Mouse (Mus musculus) liver (tissue): ENCODE results near the gene Tns2.
A peak's percentile ranks its signal among the peaks of the same experiment; 100 is the strongest.

Source experiments
- DNase-seq: peaks from one replicate; pipeline ENCODE4 v3.0.0-alpha.2; 2020; ENCODE audit warnings: mixed read lengths

Tns2 gene

GRCm38 (mm10) chr15:102092222-102092621 is 8.0 kb upstream of the Tns2 start:
- DNase-seq, result no peak

GRCm38 (mm10) chr15:102094157-102094556 is 6.1 kb upstream of the Tns2 start:
- DNase-seq, result no peak

GRCm38 (mm10) chr15:102094988-102095387 is 5.2 kb upstream of the Tns2 start:
- DNase-seq, result no peak

GRCm38 (mm10) chr15:102097147-102097915 is 2.9 kb upstream of the Tns2 start:
- DNase-seq, result no peak

GRCm38 (mm10) chr15:102097991-102098555 is 2.1 kb upstream of the Tns2 start:
- no peak for DNase-seq

GRCm38 (mm10) chr15:102099260-102099659 is 953 bp upstream of the Tns2 start:
- DNase-seq, result no peak

GRCm38 (mm10) chr15:102099771-102100160 is 447 bp upstream of the Tns2 start:
- DNase-seq, result no peak

GRCm38 (mm10) chr15:102100996-102101671 is 921 bp downstream of the Tns2 start:
- no peak for DNase-seq

- no peak for DNase-seq
Measured at GRCm38 (mm10) chr15:102101672-102102541, 1.7 kb downstream of the Tns2 start.

- DNase-seq, result peak; percentile 45
Measured at GRCm38 (mm10) chr15:102102548-102103121, 2.4 kb downstream of the Tns2 start.

- DNase-seq, result no peak
Measured at GRCm38 (mm10) chr15:102103371-102103946, 3.2 kb downstream of the Tns2 start.

GRCm38 (mm10) chr15:102103947-102104555 is 3.8 kb downstream of the Tns2 start:
- no peak for DNase-seq

- DNase-seq, result no peak
Measured at GRCm38 (mm10) chr15:102105360-102105759, 5.1 kb downstream of the Tns2 start.

- peak; percentile 42 for DNase-seq
Measured at GRCm38 (mm10) chr15:102105764-102106730, 5.8 kb downstream of the Tns2 start.

- DNase-seq, result peak; percentile 72
Measured at GRCm38 (mm10) chr15:102106754-102107456, 6.7 kb downstream of the Tns2 start.

GRCm38 (mm10) chr15:102107689-102108573 is 7.7 kb downstream of the Tns2 start:
- DNase-seq, result peak; percentile 73

- DNase-seq, result peak; percentile 74
Measured at GRCm38 (mm10) chr15:102108651-102109525, 8.7 kb downstream of the Tns2 start.

- DNase-seq, result no peak
Measured at GRCm38 (mm10) chr15:102110271-102110670, 10.1 kb downstream of the Tns2 start.
